Mouse (Mus musculus): ENCODE data around the gene Myo1b. TPM values are rescaled to one million over a fixed set of nuclear protein-coding genes. Genes with fewer than 3 reads are reported as not detected.

Myo1b gene
- total RNA-seq, 4 experiments from 2014 or later, result 30.7 to 48.0 (median 40.7) TPM

DNA sequence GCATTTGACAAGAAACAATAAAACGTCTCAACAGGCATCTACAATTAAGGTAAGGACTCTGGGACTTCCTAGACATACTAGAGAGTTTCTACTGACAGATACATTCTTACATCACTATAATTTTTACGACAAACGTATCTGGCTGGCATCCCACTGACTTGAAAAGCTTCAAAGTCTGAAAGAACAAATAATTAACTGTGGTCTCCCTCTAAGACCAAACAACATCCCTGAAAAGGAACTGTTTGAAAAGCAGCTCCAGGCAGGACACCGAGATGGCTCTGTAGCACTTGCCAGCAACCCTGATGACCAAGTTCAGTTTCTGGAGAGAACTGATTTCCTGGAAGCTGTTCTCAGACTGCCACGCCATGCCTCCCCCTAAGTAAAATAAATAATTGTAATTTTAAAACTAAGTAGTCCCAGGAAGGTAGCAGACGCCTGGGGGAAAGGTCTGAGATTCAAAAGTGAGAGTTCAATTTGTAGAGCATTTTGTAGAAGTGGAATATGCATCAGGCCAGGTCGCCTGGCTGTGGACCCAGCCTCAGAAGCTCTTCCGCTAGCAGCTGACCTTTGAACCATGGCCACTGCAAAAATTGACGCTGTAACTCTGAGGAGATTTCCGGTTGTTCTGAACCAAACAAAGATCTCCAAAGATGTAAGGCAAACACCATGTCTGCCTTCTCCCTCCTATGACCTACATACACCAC is 60.2 kb downstream of the Myo1b start:
- no peak for DNase-seq (ENCODE audit: low spot score in 2 of 2)

DNA sequence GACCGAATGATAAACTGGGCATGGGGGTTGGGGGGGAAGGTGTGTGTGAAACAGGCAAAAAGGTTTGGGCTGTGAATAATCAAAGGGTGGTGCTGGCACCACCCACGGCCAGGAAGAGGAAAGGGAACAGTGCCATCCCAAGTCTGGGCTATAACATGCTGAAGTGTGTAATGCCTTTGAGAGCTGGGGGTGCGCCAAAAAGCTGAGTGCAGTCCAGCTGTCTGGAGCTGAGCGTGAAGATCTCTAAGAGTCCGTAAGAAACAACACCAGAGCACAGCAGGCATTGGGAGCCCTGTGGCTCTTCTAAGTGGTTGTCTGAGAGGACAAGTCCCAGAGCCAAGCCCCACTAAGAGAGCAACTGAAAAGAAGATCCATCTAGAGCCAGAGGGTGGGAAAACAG is 63.6 kb downstream of the Myo1b start:
- no peak for DNase-seq (ENCODE audit: low spot score in 2 of 2)

DNA sequence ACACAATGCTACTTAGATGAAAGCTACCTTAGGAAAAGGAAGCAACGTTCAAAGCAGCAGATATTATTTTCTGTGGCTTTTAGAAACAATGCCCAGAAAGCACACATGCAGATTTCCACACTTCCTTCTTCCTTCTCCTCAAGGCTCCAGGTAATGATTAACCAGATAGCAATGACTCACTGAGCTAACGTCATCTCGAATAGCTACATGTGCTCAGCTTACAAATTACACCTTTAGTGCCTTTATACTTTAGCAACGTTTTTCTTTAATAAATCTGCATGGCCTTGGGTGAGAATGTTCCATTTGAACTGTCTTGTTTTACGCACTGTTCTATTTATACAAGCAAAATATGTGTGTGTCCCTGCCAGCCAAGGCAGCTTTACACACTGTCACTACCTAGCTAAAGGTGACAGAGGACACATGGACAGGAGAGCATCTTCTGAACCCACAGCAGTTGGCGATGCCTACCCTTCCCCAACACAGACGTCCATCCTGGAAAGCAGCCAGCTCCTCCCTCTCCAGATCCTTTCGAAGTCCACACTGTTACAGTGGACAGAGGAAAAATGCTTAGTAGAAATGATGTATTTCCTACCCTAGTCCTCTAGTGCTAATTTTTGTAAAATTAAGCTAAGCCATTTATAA is 66.2 kb downstream of the Myo1b start:
- no peak for DNase-seq (ENCODE audit: low spot score in 2 of 2)

GRCm38 (mm10) chr1:51845264-51846036 is 70.4 kb downstream of the Myo1b start:
- peak in 1 of 2 experiments; percentile 27 for DNase-seq (ENCODE audit: low spot score in 2 of 2)

DNA sequence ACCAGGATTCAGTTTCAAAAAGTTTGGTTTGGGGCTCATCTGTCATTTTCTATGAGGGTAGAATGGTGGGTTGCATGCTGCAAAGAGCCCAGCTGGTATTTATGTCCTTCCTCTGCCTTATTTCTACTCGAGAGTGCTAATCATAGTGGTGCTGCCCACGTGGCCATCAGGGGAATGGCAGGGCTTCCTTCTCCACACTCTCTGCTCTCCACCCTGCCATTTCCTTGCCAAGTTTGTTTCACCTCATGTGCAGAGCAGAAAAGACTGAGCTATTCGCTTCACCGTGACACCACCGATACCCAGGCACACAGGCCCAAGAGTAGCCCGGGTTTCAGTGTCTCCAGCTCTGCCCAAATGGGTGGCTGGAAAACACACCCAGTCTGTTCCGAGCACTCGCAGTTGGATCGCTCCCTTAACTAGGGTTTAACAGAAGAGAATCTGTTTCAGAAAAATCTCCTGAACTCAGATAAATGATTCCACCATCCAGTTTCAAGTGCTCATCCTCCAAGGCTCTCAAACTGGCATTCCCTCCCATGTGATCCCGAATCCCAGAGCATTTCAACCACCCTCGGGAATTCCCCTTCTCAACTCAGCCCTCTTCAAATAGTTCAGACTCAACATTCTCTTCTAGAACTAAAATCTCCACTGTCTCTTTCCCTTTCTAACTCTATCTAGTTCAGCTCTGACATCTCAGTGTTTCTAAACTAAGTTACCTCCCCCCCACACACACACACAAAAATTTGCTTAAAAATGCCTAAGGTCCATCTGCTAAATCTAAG is 77.8 kb downstream of the Myo1b start:
- DNase-seq (ENCODE audit: low spot score in 2 of 2), result no peak

DNA sequence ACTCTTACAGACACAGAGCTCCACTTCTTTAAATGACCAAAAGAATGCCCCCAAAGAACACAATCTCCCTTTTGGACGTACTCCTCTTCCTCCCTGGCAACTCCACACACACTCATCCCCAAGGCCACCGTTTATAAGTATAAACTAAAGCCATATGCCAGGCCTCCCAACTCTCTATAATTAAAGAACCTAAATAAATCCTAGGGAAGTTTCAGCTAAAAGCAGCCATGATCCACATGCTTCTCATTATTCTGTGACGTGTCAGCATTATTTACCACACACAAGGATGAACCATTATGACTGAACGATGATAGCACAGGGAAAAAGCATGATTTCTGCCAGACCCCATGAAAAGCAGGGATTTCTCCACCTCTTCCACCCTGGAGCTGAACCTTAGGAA is 78.6 kb downstream of the Myo1b start:
- no peak for DNase-seq (ENCODE audit: low spot score in 2 of 2)

- DNase-seq (ENCODE audit: low spot score in 2 of 2), result no peak
Observed at GRCm38 (mm10) chr1:51835795-51836194, 80.1 kb downstream of the Myo1b start.

GRCm38 (mm10) chr1:51834072-51834471 is 81.8 kb downstream of the Myo1b start:
- DNase-seq (ENCODE audit: low spot score in 2 of 2), result no peak

- no peak for DNase-seq (ENCODE audit: low spot score in 2 of 2)
Observed at GRCm38 (mm10) chr1:51829353-51829752, 86.5 kb downstream of the Myo1b start.

GRCm38 (mm10) chr1:51822531-51822930 is 93.3 kb downstream of the Myo1b start:
- DNase-seq (ENCODE audit: low spot score in 2 of 2), result no peak

DNA sequence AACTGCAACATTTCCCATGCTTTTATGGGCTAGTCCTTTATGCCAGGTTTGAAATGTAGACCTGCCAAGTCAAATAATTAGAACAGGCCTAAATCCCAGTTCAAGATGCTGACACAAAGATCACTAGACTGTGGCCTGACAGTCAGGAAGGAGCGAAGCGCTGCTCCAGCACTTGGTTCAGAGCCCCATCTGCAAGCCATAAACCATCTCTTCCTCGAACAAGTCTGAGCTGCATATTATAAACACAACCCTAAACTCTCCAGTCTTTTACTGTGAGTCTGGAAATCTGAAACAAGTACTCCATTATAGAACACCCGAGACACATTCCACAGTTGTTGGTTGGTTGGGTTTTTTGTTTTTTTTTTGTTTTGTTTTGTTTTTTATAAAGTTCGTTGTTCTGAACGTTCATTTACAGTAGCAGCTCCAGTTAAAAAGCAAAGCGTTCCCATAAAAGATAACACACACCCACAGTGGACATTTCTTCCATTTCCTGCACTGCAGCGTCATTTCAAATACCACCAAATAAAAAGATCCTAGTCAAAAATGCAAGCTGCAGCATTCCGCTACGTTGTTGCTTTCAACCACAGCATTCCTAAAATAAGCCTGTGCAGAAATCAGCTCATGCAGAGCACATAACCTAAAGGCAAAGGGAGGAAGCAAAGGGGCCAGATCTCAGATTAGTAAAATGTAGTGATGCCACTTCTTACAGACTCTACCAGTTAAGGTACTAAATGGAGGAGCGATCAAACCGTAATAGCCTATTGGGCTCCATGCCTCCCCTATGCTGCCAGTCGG is 94.0 kb downstream of the Myo1b start:
- no peak for DNase-seq (ENCODE audit: low spot score in 2 of 2)

- no peak for DNase-seq (ENCODE audit: low spot score in 2 of 2)
Observed at GRCm38 (mm10) chr1:51820520-51820919, 95.4 kb downstream of the Myo1b start.

- DNase-seq (ENCODE audit: low spot score in 2 of 2), result peak in 1 of 2 experiments; percentile 26
Observed at GRCm38 (mm10) chr1:51820013-51820441, 95.8 kb downstream of the Myo1b start.

DNA sequence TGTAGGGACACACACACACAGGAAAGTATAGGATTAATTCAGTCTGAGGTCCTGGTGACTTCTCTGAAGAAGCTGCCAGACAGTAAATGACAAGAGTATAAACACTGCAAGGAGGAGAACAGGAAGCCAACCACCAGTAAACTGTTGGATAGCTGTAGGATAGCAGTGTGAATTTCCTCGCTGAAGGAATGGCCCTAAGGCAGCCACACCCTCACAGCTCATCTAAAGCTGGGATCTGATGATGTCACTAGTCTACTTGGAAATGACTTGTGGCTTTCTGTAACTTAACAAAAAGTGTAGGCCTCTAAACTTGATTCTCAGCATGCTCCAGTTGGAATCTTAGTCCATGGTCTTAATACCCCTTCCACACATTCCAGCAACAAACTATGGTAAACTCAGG is 100.2 kb downstream of the Myo1b start:
- no peak for DNase-seq (ENCODE audit: low spot score in 2 of 2)

GRCm38 (mm10) chr1:51814854-51815630 is 100.8 kb downstream of the Myo1b start:
- no peak for DNase-seq (ENCODE audit: low spot score in 2 of 2)

DNA sequence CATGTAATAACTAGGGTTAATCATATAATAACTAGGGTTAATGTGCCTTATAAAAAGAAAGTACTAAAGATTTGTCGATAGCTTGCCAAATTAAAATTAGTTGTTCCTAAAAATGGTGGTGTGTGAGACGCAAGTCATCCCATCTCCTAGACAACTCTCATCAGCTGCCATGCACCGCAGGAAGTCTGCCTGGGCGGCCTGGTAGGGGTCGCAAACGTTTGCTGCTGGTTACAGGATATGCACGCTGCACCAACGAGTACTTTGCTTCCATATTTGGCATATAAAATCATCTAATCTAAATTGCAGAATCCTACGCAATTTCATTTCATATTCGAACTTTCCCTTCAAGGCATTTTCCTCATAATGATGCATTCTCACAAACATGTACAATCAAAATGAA is 107.0 kb downstream of the Myo1b start:
- DNase-seq (ENCODE audit: low spot score in 2 of 2), result no peak

DNA sequence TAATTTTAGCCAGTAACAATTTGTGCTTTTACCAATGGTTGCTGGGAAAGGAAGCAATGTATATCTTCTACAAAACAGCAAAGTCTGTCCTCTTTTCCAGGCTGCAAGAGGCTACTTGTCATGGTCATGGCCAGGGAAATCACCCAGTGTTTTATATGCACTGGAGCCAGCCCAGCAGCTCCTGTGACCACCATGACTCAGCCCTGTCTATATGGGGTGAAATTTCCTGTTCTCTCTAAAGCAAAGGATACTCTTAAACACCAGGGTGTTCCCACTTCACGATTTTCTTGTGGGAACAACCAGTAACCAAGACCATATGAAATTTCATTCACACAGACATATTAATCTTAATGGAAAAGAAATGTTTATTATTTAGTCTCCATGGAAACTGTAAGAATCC is 107.6 kb downstream of the Myo1b start:
- no peak for DNase-seq (ENCODE audit: low spot score in 2 of 2)

GRCm38 (mm10) chr1:51805040-51805610 is 110.7 kb downstream of the Myo1b start:
- no peak for DNase-seq (ENCODE audit: low spot score in 2 of 2)

GRCm38 (mm10) chr1:51804296-51805039 is 111.4 kb downstream of the Myo1b start:
- DNase-seq (ENCODE audit: low spot score in 2 of 2), result no peak

Data from left cerebral cortex, adult 8-10 months (tissue).